Mouse (Mus musculus) liver, adult 2 months (tissue): Measurements from ENCODE around the gene Rnf145. TPM values are rescaled to one million over a fixed set of nuclear protein-coding genes. Genes with fewer than 3 reads are reported as not detected.

Source experiments
- DNase-seq: peaks from one replicate; pipeline ENCODE4 v3.0.0-alpha.2; 2011; ENCODE audit warnings: low read depth, low spot score; ENCODE audit errors: extremely low read depth
- H3K27ac ChIP-seq: fragments of 200-500 bp; replicated peaks from 2 replicates; pipeline ENCODE4 v1.5.1; 2012; ENCODE audit warnings: low read depth, mild to moderate bottlenecking, control low read depth, inconsistent platforms, low read length; ENCODE audit not compliant: insufficient read depth
- H3K27me3 ChIP-seq: fragments of 200-500 bp; 2 replicates; pipeline ENCODE4 v1.6.1; 2012; ENCODE audit warnings: mild to moderate bottlenecking, moderate library complexity, low read length, inconsistent platforms; ENCODE audit not compliant: control insufficient read depth, insufficient read depth
- H3K36me3 ChIP-seq: fragments of 200-500 bp; 2 replicates; pipeline ENCODE4 v1.6.1; 2012; ENCODE audit warnings: low read length, inconsistent platforms; ENCODE audit not compliant: control insufficient read depth, insufficient read depth
- H3K4me1 ChIP-seq: fragments of 200-500 bp; 2 replicates; pipeline ENCODE4 v1.6.1; 2011; ENCODE audit warnings: low read length; ENCODE audit not compliant: control insufficient read depth, insufficient read depth
- H3K4me3 ChIP-seq: fragments of 200-500 bp; 2 replicates; pipeline ENCODE4 v1.5.1; 2011; ENCODE audit warnings: low read depth, mild to moderate bottlenecking, control low read depth, low read length, moderate library complexity; ENCODE audit not compliant: insufficient read depth
- H3K79me2 ChIP-seq: fragments of 200-500 bp; 2 replicates; pipeline ENCODE4 v1.6.1; 2012; ENCODE audit warnings: inconsistent platforms, mild to moderate bottlenecking, low read length, moderate library complexity; ENCODE audit not compliant: control insufficient read depth, insufficient read depth
- H3K9ac ChIP-seq: fragments of 200-500 bp; 2 replicates; pipeline ENCODE4 v1.6.1; 2012; ENCODE audit warnings: low read depth, mild to moderate bottlenecking, control low read depth, inconsistent platforms, low read length
- CTCF ChIP-seq: fragments of 200-500 bp; IDR thresholded peaks from 2 replicates; pipeline ENCODE4 v1.5.1; 2011; ENCODE audit warnings: low read depth, low read length, control low read depth
- POLR2A ChIP-seq: fragments of 200-500 bp; IDR thresholded peaks from 2 replicates; pipeline ENCODE4 v1.6.1; 2011; ENCODE audit warnings: low read length, control low read depth; ENCODE audit not compliant: insufficient read depth; ENCODE audit errors: extremely low read depth
- WGBS: fragments of 180-500 bp; shearing (Covaris S2); methylation state at CpG from one replicate; pipeline ENCODE4 v1.1.7; 2018; 5-methylcytosine and 5-hydroxymethylcytosine counted together
- polyA plus RNA-seq: library from polyadenylated mRNA; depleted of rRNA; stranded (reverse); fragments of >200 nt; gene quantifications from 2 replicates; pipeline ENCODE4 v1.2.3, GENCODE M21; 2012
- total RNA-seq: library from RNA; depleted of rRNA; stranded (reverse); fragments of >200 nt; gene quantifications from 2 replicates; pipeline ENCODE4 v1.2.3, GENCODE M21; 2014

Rnf145 gene
- total and polyA plus RNA-seq, 2 experiments, result 17.0 to 18.0 TPM

DNA sequence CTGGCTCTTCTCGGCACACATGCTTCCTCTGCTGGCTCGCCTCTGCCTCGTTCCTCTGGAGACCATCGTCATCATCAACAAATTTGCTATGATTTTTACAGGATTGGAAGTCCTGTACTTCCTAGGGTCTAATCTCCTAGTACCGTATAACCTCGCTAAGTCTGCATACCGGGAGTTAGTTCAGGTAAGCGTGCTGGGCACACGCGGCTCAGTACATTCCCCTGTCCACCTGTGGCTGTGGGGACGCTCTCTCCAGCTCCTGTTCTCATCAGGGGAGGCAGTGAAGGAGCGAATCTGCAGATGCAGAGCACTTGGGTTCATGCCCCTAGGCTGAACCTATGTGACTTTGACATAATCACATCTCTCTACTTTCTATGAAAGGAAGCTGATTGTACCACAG is 30.1 kb downstream of the Rnf145 start:
- no peaks in the 10 kb centered on the region; the same call in 1 of the 2 replicates for H3K4me1 ChIP-seq
- no peak for TF ChIP-seq POLR2A
- TF ChIP-seq CTCF, result no peak

DNA sequence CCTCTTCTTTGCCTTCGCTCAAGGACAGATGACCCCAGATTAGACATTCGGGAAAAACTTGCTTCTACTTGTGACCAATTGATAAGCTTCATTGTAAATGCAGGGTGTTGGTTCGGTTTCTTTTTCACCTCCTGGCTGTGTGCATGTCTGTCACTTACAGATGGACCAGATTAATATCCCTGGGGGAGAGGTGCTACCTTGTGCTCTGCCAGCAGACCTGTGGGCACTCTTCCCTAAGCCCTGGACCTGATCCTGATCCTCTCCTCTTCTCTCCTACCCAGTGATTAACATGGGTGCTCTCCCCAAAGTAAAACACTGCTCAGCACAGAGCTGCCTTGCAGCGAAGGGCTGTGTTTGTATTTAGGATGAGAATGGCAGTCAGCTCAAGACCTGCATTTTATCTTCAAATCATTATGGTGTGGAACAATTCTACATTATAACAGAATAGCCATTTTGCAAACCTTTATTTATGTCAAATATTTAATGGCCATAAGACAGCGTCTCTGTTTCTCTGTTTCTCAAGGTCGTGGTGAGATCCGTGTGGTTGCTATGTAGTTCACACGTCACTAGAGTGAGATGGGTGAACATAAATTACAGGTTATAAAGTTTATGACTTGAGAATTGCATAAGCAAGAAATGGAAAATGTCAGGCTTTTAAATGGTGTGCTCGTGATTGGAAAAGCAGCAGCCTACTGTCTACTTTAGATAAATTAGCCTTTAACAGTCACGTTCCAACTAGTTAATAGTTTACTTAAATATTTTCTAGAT is 30.9 kb downstream of the Rnf145 start:
- TF ChIP-seq CTCF (no peak), POLR2A (no peak)
- H3K4me1 ChIP-seq, result no peaks in the 10 kb centered on the region; the same call in 1 of the 2 replicates
- no peak overlapping the region for H3K27ac ChIP-seq
- no peak overlapping the region for H3K9ac ChIP-seq
- no peaks in the 10 kb centered on the region for H3K27me3 ChIP-seq
- WGBS, result 86% methylated on average over 10 of the region's 10 CpGs
- no peak for DNase-seq
- no peak overlapping the region for H3K4me3 ChIP-seq
- H3K36me3 ChIP-seq, result peaks cover 27% of the 10 kb centered on the region
- no peaks in the 10 kb centered on the region; the same call in 1 of the 2 replicates for H3K79me2 ChIP-seq

More for the DNA sequence above, 30.1 kb downstream of the Rnf145 start:
- H3K27ac ChIP-seq, result no peak overlapping the region
- DNase-seq, result no peak
- H3K4me3 ChIP-seq, result no peak overlapping the region
- H3K79me2 ChIP-seq, result no peaks in the 10 kb centered on the region; the same call in 1 of the 2 replicates
- WGBS, result 93% methylated on average over 12 of the region's 12 CpGs
- H3K27me3 ChIP-seq, result no peaks in the 10 kb centered on the region
- H3K36me3 ChIP-seq, result peaks cover 27% of the 10 kb centered on the region
- no peak overlapping the region for H3K9ac ChIP-seq

DNA sequence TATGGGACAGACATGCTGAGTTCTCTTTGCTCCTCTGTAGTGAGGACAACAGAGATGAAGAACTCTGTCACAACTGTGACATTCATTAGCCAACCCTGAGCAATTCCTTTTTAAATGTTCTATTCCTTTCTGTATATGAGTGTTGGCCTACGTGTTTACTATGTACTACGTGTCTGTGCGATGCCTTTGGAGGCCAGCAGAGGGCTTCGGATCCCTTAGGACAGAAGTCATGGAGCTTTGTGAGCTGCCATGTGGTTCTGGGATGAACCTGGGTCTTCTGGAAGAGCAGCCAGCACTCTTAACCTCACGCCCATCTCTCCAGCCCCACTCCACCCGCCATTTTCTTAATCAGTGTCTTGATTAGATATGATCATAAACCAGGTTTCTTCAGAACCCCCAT is 32.2 kb downstream of the Rnf145 start:
- no peak for DNase-seq
- Histone ChIP-seq H3K4me3 (no peak overlapping the region), H3K36me3 (peaks cover 29% of the 10 kb centered on the region), H3K9ac (no peak overlapping the region), H3K79me2 (no peaks in the 10 kb centered on the region; the same call in 1 of the 2 replicates), H3K27me3 (no peaks in the 10 kb centered on the region), H3K4me1 (no peaks in the 10 kb centered on the region; the same call in 1 of the 2 replicates), H3K27ac (no peak overlapping the region)
- 92% methylated on average over 6 of the region's 6 CpGs for WGBS
- TF ChIP-seq CTCF (no peak), POLR2A (no peak)

DNA sequence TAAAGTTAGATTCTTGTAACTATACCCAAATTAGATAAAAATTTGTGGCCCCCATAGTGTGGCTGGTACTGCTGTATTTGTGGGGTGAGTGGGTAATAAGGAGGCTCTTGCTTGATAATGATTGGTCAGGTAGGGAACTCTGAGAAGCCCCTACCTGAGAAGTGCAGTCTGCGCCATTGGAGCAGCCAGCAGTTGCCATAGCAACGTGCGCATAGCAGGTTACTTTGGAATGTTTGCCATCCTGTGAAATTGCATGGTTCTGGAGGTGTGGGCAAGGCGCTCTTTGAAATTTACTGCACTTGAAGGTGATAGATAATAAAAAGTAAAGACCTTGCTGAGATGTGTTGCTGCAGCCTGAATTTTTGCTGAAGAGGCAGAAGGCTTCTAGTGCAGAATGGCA is 35.6 kb downstream of the Rnf145 start:
- H3K36me3 ChIP-seq, result peaks cover 26% of the 10 kb centered on the region

DNA sequence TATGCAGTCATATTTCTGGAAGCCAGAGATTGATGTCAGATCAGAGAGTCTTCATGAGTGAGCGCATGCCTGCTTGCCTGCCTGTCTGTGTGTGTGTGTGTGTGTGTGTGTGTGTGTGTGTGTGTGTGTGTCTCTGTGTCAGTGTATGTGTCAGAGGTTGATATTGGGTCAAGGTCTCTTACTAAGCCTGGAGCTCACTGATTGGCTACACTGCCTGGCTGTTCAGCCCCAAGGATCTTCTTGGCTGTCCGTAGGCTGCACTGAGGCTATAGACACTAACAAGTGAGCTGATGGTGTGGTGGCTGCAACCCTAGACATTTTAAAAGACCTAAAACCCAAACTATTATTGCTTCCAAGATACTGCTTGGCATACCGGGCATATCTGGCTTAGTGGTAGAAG is 39.8 kb downstream of the Rnf145 start:
- WGBS, result 82% methylated on average over 3 of the region's 3 CpGs
- Histone ChIP-seq H3K36me3 (peaks cover 24% of the 10 kb centered on the region), H3K79me2 (no peaks in the 10 kb centered on the region), H3K27me3 (no peaks in the 10 kb centered on the region), H3K9ac (no peak overlapping the region), H3K27ac (no peak overlapping the region), H3K4me1 (no peaks in the 10 kb centered on the region), H3K4me3 (no peak overlapping the region)
- no peak for DNase-seq
- TF ChIP-seq POLR2A (no peak), CTCF (no peak)

More for the DNA sequence above, 35.6 kb downstream of the Rnf145 start:
- H3K27me3 ChIP-seq, result no peaks in the 10 kb centered on the region
- no peak for TF ChIP-seq POLR2A
- TF ChIP-seq CTCF, result no peak
- 96% methylated on average over 4 of the region's 4 CpGs for WGBS
- no peak overlapping the region for H3K27ac ChIP-seq
- no peak overlapping the region for H3K9ac ChIP-seq
- H3K4me1 ChIP-seq, result no peaks in the 10 kb centered on the region
- DNase-seq, result no peak
- H3K79me2 ChIP-seq, result no peaks in the 10 kb centered on the region; the same call in 1 of the 2 replicates
- no peak overlapping the region for H3K4me3 ChIP-seq

DNA sequence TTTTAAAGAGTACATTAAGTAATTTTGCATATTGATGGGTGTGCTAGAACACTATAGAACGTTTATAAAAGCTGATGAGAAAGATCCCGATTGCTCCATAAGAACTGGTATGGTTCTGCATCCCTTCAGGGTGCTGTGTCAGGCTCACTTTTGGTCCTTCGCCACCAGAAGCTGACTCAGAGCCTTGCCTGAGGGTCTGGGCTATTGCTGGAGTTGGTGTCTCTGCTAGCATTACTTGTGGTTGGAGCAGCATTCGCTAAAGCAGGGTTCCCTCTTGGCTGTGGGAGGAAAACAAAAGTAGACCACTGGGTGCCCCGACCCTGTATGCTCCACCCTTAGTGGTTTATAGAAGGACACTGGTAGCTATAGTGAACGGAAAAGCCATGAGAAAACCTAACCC is 40.7 kb downstream of the Rnf145 start:
- no peak overlapping the region for H3K4me3 ChIP-seq
- no peak overlapping the region for H3K9ac ChIP-seq
- peaks cover 31% of the 10 kb centered on the region for H3K36me3 ChIP-seq
- WGBS, result 91% methylated on average over 6 of the region's 6 CpGs
- DNase-seq, result no peak
- TF ChIP-seq CTCF, result no peak
- TF ChIP-seq POLR2A, result no peak
- no peaks in the 10 kb centered on the region for H3K4me1 ChIP-seq
- H3K79me2 ChIP-seq, result no peaks in the 10 kb centered on the region
- H3K27ac ChIP-seq, result no peak overlapping the region
- no peaks in the 10 kb centered on the region for H3K27me3 ChIP-seq
